Mouse (Mus musculus): Measurements from ENCODE around the gene Thoc6.

Thoc6 gene

GRCm38 (mm10) chr17:23673424-23674073 is at the start of gene Thoc6, which contains the start of gene Hcfc1r1:
Gene Thoc6 (minus strand): TSS chr17:23673882.
Gene Hcfc1r1 (plus strand): TSS chr17:23673596.
- DNase-seq (ENCODE audit: low spot score in 2 of 2): peak; percentile 95 to 97

- DNase-seq (ENCODE audit: low spot score in 2 of 2): no peak
Observed at GRCm38 (mm10) chr17:23722376-23723125, 48.9 kb upstream of the Thoc6 start, which contains the start of gene 1520401A03Rik. Gene 1520401A03Rik (minus strand): TSS chr17:23722783.

DNA sequence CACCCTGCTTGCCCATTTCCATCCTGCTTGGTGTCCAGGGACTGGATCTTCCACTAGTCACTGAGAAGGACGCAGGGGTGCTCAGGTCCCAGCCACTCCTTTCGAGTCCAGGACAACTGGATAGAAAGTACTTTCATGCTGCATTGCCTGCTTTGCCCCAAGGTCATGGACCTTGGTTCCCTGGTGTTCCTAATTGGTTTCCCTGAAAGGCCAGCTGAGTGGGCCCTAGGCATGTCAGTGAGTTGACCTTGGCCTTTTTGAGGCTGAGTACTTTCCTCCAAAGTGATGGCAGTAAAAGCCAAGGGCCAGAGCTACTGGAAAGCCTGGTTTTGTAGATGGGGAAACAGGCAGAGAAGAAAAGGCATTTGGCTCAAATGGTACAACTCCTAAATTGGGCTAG is 48.2 kb upstream of the Thoc6 start:
- DNase-seq (ENCODE audit: low spot score in 2 of 2): no peak

- no peak for DNase-seq (ENCODE audit: low spot score in 2 of 2)
Observed at GRCm38 (mm10) chr17:23719455-23719854, 45.8 kb upstream of the Thoc6 start.

- DNase-seq (ENCODE audit: low spot score in 2 of 2): no peak
Observed at GRCm38 (mm10) chr17:23717003-23717402, 43.3 kb upstream of the Thoc6 start.

DNA sequence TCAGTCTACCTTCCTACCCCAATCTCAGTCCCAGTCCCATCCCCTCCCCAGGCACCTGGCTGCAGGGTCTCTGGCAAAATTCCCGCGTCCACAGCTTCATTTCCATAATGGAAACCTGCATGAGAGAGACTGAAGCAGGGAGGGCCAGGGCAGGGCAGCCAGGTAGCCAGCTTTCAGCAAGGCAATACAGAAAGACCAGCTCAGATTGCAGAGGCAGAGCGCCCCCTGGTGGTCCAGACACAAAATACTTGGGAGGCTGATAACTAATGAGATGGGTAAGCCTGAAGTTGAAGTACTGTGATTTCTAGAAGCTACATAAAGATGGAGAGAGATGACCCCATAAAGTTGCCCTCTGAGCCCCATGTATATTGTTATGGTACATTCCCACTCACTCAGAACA is 32.5 kb upstream of the Thoc6 start:
- peak; percentile 79 to 84 for DNase-seq (ENCODE audit: low spot score in 2 of 2)

- no peak for DNase-seq (ENCODE audit: low spot score in 2 of 2)
Observed at GRCm38 (mm10) chr17:23705525-23706104, 31.9 kb upstream of the Thoc6 start.

DNA sequence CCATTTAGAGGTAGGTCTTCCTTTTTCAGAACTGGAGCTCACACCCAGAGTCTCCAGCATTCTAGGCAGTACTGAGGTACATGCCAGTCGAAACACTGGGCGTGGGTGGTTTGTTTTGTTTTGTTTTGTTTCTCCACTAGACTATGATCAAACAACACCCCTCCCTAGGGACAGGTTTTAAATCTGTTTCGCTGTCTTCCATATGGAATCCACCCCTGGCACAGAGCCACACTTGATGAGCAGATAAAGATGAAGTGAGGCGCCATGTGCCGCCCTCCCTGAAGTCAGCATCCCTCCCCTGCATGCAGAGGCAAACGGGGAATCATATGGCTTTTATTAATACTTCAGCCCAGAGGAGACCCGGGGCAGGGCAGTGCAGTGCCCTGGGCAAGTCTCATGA is 31.1 kb upstream of the Thoc6 start:
- peak; percentile 61 to 68 for DNase-seq (ENCODE audit: low spot score in 2 of 2)

DNA sequence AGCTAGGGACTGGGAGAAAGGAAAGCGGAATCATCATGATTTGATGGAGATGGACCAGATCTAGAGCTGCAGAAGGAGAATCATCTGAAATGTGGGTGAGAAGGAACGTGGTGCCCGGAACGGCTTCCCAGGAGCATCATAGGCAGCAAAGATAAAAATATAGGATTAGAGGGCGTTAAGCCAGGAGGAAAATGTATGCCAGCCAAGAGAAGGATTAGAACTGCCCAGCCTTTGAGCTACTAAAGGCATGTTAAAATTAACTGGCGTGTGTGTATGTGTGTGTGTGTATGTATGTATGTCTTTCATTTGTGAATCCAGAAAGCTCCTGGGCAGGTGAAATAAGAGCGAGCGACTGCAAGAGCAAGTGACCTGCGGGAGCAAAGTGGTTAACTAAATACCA is 29.6 kb upstream of the Thoc6 start:
- peak; percentile 34 to 42 for DNase-seq (ENCODE audit: low spot score in 2 of 2)

DNA sequence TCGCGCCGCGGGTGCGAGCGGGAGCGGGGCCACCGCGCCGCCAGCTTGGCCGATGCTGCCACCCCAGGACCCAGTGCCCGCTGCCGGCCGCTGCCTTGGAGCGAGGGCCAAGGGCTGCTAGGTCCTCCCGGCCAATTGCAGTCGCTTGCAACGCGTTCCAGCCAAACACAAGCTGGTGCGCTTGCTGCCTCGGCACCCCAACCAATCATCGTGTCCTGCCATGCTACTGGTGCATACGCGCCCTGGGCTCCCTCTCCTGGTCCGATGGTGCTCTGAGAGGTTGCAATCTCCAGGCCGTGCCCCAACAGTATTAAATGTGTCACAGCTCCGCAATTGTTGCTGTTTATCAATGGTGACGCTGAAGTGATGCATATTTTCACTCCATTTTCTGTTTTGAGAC is 26.4 kb upstream of the Thoc6 start:
- DNase-seq (ENCODE audit: low spot score in 2 of 2): peak; percentile 95 to 96

GRCm38 (mm10) chr17:23699131-23700077 is 25.7 kb upstream of the Thoc6 start:
- peak in 1 of 2 experiments; percentile 37 for DNase-seq (ENCODE audit: low spot score in 2 of 2)

DNA sequence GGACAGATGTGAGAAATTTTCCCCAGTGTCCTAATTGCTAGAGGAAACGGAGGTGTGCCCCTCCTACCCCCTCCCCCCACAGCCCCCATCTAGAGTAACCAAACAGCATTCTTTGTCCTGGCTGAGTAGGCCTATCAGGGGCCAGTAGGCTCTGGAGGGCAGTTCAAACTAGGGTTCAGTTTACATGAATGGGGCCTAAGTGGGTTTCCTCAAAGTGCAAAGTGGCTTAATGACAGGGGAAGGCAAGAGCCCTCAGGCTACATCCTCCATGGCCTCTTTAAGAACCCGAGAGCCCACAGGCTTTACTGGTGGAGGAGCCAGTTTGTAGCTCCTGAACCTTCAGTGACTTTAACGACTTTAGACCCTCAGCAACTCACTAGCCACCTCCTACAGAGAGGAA is 22.1 kb upstream of the Thoc6 start:
- no peak for DNase-seq (ENCODE audit: low spot score in 2 of 2)

DNA sequence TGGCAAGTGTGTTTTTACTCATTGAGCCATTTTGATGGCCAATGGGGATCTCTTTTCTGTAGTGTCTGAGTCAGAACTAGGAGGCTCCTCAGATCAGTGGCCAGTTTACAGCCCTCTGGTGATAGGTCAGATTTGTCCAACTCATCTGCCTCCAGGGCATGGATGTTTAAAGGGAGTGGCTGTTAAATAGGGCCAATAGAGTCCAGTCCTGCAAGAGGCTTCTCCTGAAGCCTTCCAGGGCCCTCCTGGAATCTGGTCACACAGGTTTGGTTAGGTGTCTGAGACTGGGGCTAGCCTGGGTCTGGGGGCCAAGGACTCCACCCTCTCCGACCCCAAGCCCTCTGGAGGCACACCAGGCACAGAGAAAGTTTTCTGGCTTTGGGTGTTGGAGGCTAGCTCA is 20.8 kb upstream of the Thoc6 start:
- no peak for DNase-seq (ENCODE audit: low spot score in 2 of 2)

- no peak for DNase-seq (ENCODE audit: low spot score in 2 of 2)
Observed at GRCm38 (mm10) chr17:23683856-23684672, 10.4 kb upstream of the Thoc6 start, which contains the start of gene Cldn9. Gene Cldn9 (minus strand): TSS chr17:23684026.

GRCm38 (mm10) chr17:23683226-23683625 is 9.5 kb upstream of the Thoc6 start:
- DNase-seq (ENCODE audit: low spot score in 2 of 2): no peak

GRCm38 (mm10) chr17:23682530-23682929 is 8.8 kb upstream of the Thoc6 start:
- DNase-seq (ENCODE audit: low spot score in 2 of 2): no peak

GRCm38 (mm10) chr17:23682092-23682491 is 8.4 kb upstream of the Thoc6 start:
- no peak for DNase-seq (ENCODE audit: low spot score in 2 of 2)

GRCm38 (mm10) chr17:23681086-23681485 is 7.4 kb upstream of the Thoc6 start:
- no peak for DNase-seq (ENCODE audit: low spot score in 2 of 2)

DNA sequence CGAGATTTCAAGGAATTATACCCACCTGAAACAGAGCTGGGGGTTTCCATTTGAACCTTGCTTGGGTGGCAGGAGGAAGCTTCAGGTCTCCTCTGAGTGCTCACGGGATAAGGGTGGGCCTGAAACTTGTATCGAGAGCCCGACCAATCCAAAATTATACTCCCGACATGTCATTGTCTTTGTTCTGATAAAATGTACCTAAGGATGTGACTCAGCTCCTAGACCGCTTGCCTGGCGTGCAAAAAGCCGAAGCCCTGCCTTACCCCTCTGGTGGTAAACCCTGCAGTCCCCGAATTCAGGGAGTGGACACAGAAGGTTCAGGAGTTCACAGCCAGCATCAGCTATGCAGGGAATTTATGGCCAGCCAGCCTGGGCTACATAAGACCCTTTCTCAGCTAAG is 6.7 kb upstream of the Thoc6 start:
- DNase-seq (ENCODE audit: low spot score in 2 of 2): no peak

GRCm38 (mm10) chr17:23679127-23679835 is 5.6 kb upstream of the Thoc6 start, which contains the start of gene Cldn6:
Gene Cldn6 (plus strand): TSS chr17:23679249.
- DNase-seq (ENCODE audit: low spot score in 2 of 2): peak in 1 of 2 experiments; percentile 22

Data from right cerebral cortex, postnatal 10 days (tissue).